Mouse (Mus musculus): ENCODE data around the gene Gprin1.
"Not testable (repeated sequence)": the region's sequence is repeated elsewhere in the genome, so short reads cannot be mapped to it uniquely, and the experiment has no call there.

The Gprin1 gene

DNA sequence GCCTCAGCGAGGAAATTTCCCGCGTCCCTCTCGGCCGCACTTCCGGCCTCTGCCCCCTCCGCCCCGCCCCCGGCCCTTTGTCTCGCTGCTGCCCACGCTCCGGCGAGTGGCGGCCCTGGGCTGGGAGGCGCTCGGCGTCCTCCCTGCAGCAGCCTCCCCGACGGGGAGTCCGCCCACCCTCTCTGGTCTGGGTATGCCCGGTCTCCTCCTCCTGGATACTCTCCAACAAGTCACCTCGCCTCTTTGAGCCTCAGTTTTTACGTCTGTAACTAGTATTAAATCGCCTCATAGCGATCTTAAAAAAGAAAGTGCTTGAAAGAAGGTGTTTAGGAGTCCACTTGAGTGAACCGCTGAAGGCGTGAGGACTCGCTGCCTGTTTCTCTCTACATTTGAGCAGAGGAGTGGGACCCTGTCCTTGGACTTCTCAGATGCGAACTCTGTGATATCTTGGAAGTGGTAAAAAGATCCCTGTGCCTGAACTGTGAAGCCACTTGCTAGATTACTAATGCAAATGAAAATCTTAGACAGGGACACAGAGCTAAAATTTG lies at the start of gene Gprin1:
Gene Gprin1, minus strand, starts transcription at position 11 of the 548 bp plus-strand sequence.
- DNase-seq: no peak

DNA sequence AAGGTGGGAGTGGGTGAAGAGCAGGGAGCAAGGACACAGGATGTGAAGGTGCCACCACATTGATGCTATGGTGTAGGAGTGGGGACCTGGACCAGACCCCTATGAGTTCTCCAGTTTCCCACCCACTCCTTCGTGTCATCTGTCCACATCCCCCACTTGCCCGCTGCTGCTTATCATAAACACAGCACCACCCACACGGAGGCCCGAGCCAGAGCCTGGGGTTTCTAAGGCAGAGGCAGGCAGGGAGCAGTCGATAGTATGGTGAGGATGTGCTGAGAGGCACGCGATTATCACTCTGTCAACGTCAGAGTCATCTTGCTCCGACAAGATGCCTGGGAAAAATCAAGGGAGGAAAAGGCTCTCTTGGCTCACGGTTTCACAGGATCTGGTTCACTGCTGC lies 49.1 kb upstream of the Gprin1 start:
- DNase-seq: no peak

DNA sequence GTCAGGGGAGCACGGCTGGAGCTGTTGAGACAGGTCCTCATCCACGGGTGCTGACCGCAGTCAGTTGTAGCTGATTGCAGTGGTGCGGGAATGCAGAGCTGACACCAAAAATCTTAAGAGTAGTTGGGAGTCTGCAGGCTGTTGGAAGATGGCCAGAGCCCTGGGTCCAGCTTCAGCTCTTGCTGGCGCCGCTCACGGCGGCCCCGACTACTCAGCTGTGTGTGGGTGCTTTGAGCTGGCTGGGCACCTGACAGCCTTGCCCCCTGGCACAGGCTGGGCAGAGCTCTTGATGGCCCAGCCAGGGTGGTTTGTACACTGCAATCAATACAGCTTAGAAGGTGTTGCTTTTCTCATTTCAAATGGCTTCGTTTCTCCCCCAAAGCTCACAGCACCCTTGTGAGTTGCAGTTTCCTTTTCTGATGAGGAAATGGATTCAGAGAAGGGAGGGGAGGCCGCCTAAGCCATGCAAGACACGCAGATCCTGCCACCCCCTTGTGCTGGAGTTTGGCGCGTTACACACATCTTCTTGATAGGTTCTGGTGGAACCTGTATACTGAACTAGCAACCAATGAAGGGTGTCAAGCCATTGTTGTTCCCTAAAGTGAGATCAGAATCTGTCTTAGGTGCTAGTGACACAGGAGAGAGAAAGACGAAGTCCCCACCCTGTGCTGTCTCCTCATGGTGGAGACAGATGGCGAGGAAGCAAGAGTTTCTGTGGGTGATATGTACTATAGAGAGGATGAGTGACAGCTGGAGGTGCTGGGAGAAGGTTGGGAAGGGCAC lies 48.4 kb upstream of the Gprin1 start:
- DNase-seq: no peak

DNA sequence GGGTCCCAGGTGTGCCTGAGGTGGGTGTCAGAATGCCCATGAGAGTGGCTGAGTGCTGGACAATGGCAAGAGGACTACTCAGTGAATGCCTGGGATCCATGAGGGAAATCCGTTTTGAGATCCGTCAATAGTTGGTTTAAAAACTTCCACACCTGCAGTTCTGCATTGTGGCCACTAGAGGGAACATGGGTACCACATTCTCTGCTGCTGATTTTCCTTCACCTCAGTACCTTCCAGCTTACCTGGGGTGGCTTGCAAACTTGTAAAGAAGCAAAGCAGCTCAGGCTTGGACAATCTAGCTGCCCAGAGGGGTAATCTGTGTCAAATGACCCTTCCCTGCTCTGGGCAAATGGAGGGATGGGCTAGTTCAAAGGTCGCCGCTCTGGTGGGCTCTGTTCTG lies 47.7 kb upstream of the Gprin1 start:
- DNase-seq: peak; percentile 67 to 70

DNA sequence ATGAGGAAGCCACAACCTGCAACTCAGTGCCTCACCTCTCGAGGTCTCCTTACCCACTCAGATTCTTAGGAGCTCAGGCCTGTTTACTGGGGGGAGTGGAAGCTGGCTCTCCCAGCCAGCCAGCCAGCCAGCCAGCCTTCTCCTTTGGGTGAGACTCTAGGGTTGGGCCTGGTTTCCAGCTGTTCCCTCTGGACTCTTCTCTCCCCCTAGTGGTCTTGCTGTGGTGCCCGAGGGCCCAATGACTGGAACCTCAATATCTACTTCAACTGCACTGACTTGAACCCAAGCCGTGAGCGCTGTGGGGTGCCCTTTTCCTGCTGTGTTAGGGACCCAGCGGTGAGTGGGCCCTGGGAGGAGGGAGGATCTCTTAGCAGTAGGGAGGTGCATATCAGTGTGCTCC lies 45.2 kb upstream of the Gprin1 start:
- DNase-seq: no peak

DNA sequence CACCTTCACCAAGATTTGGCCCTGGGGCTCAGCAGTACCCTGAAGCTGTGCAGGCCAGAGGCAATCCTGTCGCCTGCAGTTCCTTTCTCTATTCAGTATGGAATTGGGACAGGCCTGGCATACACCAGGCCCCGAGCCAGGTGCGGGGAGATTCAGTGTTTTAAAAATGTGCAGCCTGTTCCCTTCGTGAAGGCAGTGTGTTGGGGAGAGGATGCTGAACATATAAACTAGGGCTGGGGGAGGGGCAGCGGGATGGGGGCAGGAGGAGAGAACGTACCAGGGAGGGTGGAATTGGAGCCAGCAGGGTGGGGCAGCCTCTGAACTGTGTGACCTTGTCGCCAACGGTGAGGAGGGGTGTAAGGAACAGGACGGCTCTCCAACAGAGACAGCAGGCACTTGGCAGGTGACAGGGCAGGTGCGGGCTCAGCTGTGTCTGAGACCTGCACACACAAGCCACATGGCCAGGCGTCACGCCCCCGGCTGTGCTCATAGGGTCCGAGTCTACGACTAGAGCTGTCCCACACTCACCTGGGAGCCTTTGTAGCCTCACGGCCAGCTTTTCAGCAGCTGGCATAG lies 44.4 kb upstream of the Gprin1 start:
- no peak for DNase-seq

GRCm38 (mm10) chr13:54792259-54793230 lies 42.9 kb upstream of the Gprin1 start:
- peak; percentile 61 to 75 for DNase-seq

- DNase-seq: peak; percentile 83 to 86
These were observed 40.1 kb upstream of the Gprin1 start for GRCm38 (mm10) chr13:54789561-54790397.

- peak; percentile 98 to 99 for DNase-seq
These were observed 39.3 kb upstream of the Gprin1 start, which contains the start of gene Tspan17 for GRCm38 (mm10) chr13:54788740-54789560. Gene Tspan17, plus strand, starts transcription at chr13:54789377.

DNA sequence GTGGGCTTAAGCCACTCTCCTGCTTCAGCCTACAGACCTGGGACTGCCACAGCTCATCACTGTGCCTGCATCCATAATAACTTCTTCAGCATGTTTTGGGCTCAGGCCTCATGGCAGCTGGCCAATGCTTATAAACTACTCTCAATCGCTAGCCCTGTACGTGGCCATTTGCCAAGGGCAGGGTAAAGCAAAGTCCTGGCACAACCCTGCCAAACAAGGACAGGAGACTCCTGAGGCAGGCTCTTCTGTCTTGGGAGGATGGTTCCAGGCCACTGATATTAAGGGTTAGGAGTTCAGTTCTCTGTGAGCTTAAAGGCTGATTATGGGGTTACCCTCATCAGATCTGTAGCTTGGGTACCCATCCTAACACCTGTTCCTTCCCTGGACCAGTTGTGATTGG lies 37.9 kb upstream of the Gprin1 start:
- not testable (repeated sequence) for DNase-seq

DNA sequence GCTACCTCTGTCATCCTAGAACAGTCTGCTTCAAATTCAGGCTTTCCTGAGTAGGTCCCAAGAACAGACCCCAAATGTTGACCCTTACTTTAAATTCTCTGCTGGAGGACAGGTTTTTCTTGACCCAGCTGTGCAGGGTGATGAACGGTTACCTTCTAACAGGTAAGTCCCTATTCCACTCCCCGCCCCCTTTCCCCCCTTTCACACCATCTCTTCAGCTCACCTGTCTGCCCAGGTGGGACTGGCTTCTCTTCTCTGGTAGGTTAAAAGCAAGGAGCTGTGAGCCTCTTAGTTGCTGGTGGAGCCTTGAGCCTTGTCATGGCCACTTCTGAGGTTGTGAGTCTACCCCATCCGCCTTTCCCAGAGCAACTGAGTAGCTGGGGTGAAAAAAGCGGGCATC lies 34.0 kb upstream of the Gprin1 start, which contains the start of gene Eif4e1b:
Gene Eif4e1b, plus strand, starts transcription at position 301 of the 400 bp plus-strand sequence.
- no peak for DNase-seq

DNA sequence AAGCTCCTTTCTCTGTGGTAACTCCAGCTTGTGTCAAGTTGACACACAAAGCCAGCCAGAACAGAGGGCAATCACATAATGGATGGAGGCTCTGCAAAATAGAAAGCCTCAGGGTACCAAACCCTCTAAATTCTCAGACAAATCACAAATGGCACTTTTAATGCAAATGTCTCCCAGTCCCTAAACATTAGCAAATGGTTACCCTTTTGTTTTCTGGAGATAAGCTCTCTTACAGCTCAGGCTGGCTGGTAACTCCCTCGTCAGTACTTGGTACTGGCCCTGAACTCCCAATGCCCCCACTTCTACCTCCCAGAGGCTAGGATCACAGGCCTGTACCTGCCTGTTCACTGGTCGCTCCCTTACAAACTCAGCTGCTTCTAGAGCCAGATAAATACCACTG lies 33.6 kb upstream of the Gprin1 start:
- no peak for DNase-seq

DNA sequence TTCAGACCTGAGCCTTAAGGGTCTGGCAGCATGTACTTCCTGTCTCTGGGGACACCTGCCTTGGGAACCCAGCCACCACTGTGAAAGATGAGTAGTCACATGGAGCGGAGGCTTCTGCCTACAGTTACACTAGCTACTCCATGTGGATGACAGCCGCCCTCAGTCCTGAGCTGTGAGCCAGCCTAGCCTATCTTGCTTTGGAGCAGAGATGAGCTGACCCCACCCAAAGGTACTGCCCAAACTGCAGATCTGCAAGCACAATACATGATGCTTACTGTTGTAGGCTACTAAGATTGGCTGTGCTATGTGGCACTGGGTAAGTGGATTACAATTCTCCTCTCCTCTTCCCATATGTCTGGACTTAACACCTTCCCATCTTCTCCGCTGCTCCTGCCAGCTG lies 31.4 kb upstream of the Gprin1 start:
- peak in 1 of 2 experiments; percentile 41 for DNase-seq

- DNase-seq: peak; percentile 82 to 89
These were observed 30.9 kb upstream of the Gprin1 start for GRCm38 (mm10) chr13:54780592-54780991.

- DNase-seq: peak in 1 of 2 experiments; percentile 19
These were observed 17.3 kb upstream of the Gprin1 start for GRCm38 (mm10) chr13:54767012-54767411.

- DNase-seq: peak; percentile 95 to 96
These were observed 16.6 kb upstream of the Gprin1 start, which contains the start of gene Sncb for GRCm38 (mm10) chr13:54766192-54766768. Gene Sncb, minus strand, starts transcription at chr13:54766595.

DNA sequence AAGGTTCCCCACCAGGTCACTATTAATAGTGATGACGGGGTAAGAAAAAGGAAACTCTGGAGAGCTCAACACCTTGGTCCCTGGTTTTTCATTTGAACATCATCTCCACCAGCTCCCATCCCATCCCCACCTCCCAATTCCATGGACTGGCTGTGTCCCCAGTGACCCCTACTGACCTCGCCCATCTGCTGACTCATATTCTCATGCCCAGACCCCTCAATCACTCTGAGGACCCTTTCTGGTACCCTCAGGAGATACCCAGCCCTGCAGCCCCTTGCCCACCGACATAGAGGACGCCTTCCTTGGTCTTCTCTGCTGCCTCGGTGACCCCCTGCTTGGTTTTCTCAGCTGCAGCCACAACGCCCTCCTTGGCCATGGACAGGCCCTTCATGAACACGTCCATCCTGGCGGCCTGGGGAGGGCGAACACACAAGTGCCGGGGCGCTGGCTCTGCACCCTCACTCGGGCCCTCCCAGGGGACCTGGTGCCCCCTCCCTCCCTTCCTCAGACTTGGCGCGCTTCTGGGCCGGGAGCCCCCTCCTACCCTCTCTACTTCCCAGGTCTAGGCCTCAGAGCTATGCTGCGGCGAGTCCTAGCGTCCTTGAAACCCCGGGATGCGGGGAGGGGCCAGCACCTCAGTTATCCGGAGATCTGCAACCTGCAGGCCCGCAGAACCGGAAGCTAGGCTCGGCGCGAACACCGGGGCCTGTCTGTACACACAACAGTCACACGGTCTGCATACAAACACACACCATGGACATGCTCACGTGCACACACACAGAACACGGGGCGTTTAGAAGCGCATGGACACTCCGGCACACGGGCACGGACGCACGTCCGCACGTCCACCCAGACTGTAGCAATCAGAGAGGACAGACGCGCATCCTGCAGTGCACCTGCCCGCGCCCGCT lies 15.9 kb upstream of the Gprin1 start:
- peak; percentile 79 for DNase-seq

DNA sequence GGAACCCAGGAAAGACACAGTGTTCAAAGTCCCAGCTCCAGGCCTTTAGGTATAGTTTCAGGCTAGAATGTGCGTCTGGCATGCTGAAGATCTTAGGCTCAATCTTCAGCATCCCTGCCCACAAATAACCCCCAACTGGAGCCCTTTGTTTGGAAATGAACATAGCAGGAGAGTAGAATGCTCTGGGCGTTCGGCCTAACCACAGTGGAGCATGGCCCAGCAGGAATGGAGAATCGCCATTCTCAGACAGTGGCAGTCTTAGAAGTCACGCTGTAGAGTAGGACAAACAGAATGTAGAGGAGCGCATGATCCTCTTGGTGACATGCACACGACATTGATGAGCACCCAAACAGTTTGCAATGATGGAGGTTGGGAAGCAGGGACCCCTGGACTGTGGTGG lies 11.2 kb upstream of the Gprin1 start:
- DNase-seq: peak; percentile 38 to 41

- peak; percentile 68 to 79 for DNase-seq
These were observed 10.6 kb upstream of the Gprin1 start for GRCm38 (mm10) chr13:54760164-54760795.

Data from cerebellum, postnatal 25 days (tissue).